16 mouse cellular contexts compared by ENCODE assay signal in the genomic region with DNA sequence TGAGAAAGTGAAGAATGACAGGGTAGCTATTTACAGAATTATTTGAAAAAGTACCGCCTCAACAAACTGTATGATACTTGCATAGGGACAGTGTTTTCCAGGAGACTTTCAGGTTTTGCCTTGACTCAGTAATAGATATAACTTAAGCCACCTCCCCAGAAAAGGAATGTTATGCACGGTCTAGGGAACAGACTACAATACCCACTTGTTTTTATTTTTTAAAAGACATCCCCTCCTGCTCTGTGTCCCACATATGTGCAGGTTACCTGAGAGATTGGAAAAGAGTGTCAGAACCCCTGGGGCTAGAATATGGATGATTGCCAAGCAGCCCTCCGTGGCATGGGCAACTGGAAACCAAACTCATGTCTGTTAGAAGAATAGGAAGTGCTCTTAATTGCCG.
"Had no signal": no experiment of that assay in that cellular context is flagged by ENCODE, and none has a peak within 500 bp of the region (broad histone marks: within the 10 kb centered on the region; RNA-seq: fewer than 3 reads in every experiment).

No protein-coding gene starts in this region.

- DNase-seq: kidney, adult 18-20 months; kidney, postnatal 14 days; layer of hippocampus, adult 9-11 months; lung, adult 2 months; lung, postnatal 14 days; lung, postnatal 4 days; thymus, adult 18-20 months; thymus, postnatal 36 days had no signal

- H3K27me3 ChIP-seq: liver, embryonic 15.5 days; midbrain, embryonic 12.5 days; midbrain, embryonic 15.5 days; neural tube, embryonic 12.5 days; neural tube, embryonic 15.5 days had no signal

- H3K4me1 ChIP-seq: liver, embryonic 15.5 days; midbrain, embryonic 12.5 days; midbrain, embryonic 15.5 days; neural tube, embryonic 12.5 days; neural tube, embryonic 15.5 days had no signal

- ATAC-seq: intestine, embryonic 16.5 days; midbrain, embryonic 15.5 days had no signal

- H3K9ac ChIP-seq: liver, embryonic 15.5 days; midbrain, embryonic 12.5 days; midbrain, embryonic 15.5 days; neural tube, embryonic 12.5 days; neural tube, embryonic 15.5 days had no signal

- H3K36me3 ChIP-seq: liver, embryonic 15.5 days; midbrain, embryonic 12.5 days; midbrain, embryonic 15.5 days; neural tube, embryonic 12.5 days; neural tube, embryonic 15.5 days had no signal

- H3K27ac ChIP-seq: layer of hippocampus, adult 2 months; liver, embryonic 15.5 days; midbrain, embryonic 12.5 days; midbrain, embryonic 15.5 days; neural tube, embryonic 12.5 days; neural tube, embryonic 15.5 days had no signal

- H3K9me3 ChIP-seq: liver, embryonic 15.5 days; midbrain, embryonic 12.5 days; midbrain, embryonic 15.5 days; neural tube, embryonic 12.5 days; neural tube, embryonic 15.5 days had no signal

- H3K4me3 ChIP-seq: layer of hippocampus, adult 2 months; liver, embryonic 15.5 days; midbrain, embryonic 12.5 days; midbrain, embryonic 15.5 days; neural tube, embryonic 12.5 days; neural tube, embryonic 15.5 days had no signal

- H3K4me2 ChIP-seq: liver, embryonic 11.5 days; liver, embryonic 15.5 days; midbrain, embryonic 12.5 days; midbrain, embryonic 15.5 days; neural tube, embryonic 12.5 days; neural tube, embryonic 15.5 days had no signal
